Mouse (Mus musculus): ENCODE results near the gene Pam. TPM values are rescaled to one million over a fixed set of nuclear protein-coding genes. Genes with fewer than 3 reads are reported as not detected.
"Not testable (repeated sequence)": the region's sequence is repeated elsewhere in the genome, so short reads cannot be mapped to it uniquely, and the experiment has no call there.

Pam gene
- polyA plus RNA-seq, 1 experiment: 78.7 TPM

DNA sequence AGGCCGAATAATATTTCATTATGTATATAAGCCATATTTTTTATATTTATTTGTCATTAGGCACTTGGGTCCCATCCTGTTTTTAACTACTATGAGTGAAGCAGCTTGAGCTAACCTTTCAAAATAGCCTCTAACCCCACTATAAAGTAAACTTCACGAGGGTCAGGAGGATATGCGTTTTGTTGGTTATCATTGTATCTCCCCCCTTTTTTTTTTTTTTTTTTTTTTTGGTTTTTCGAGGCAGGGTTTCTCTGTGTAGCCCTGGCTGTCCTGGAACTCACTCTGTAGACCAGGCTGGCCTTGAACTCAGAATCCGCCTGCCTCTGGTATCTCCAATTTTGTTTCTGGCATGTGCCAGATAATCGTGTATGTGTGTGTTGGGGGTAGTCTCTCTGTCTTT lies 322.1 kb downstream of the Pam start:
- H3K27ac ChIP-seq (ENCODE audit: insufficient read depth, low read length): no peak overlapping the region
- H3K4me3 ChIP-seq (ENCODE audit: insufficient read depth, low read length): no peak overlapping the region
- no peak for TF ChIP-seq CTCF (IDR thresholded peaks at IDR 0.05; ENCODE audit: borderline replicate concordance, insufficient read depth, low read length)
- no peak for TF ChIP-seq POLR2A (IDR thresholded peaks at IDR 0.05; ENCODE audit: low read depth, low read length)
- H3K4me1 ChIP-seq (ENCODE audit: control insufficient read depth, insufficient read depth, low read length): no peaks in the 10 kb centered on the region

DNA sequence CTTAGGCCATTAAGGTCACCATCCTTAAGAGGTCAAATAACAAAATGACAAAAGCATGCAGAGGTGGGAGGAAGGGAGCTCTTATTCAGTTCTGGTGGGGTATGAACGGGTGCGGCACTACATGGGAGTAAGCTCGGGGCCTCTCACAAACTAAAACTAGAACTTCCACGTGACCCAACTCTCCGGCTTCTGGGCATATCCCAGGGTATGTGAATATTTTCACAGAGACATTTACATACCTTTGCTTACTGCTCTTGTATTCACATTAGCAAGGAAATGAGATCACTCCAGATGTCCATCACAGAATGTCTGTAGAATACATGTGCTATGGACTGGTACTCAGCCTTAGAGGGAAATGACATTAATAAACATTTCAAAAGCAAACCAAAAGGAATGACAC lies 323.7 kb downstream of the Pam start:
- TF ChIP-seq CTCF (IDR thresholded peaks at IDR 0.05; ENCODE audit: borderline replicate concordance, insufficient read depth, low read length) (no peak), POLR2A (IDR thresholded peaks at IDR 0.05; ENCODE audit: low read depth, low read length) (no peak)

DNA sequence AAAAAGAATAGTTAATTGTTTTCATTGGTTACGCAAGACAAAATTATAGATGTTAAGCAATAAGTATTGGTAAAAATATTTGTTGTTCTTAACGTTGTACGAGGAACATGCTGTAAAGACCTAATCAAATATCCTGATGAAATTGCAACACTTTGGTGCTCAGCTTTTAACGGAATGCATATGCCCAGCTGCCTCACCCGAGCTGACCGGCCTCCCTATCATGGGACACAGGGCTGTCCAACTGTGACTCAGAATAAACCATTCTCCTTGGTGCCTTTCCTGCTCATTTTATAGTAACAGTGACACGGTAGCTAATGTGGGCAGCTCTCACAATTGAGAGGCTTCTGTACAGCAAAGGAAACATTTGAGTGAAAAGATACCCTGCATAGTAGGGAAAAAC lies 324.3 kb downstream of the Pam start:
- no peaks in the 10 kb centered on the region for H3K4me1 ChIP-seq (ENCODE audit: control insufficient read depth, insufficient read depth, low read length)
- H3K27ac ChIP-seq (ENCODE audit: insufficient read depth, low read length): no peak overlapping the region
- 0 out of 2 replicates have a peak overlapping the region, but pooled peaks have one; percentile 6 for H3K4me3 ChIP-seq (ENCODE audit: insufficient read depth, low read length)
- TF ChIP-seq CTCF (IDR thresholded peaks at IDR 0.05; ENCODE audit: borderline replicate concordance, insufficient read depth, low read length) (no peak), POLR2A (IDR thresholded peaks at IDR 0.05; ENCODE audit: low read depth, low read length) (no peak)

More for the DNA sequence above, 323.7 kb downstream of the Pam start:
- H3K4me1 ChIP-seq (ENCODE audit: control insufficient read depth, insufficient read depth, low read length): no peaks in the 10 kb centered on the region
- no peak overlapping the region for H3K4me3 ChIP-seq (ENCODE audit: insufficient read depth, low read length)
- H3K27ac ChIP-seq (ENCODE audit: insufficient read depth, low read length): no peak overlapping the region

DNA sequence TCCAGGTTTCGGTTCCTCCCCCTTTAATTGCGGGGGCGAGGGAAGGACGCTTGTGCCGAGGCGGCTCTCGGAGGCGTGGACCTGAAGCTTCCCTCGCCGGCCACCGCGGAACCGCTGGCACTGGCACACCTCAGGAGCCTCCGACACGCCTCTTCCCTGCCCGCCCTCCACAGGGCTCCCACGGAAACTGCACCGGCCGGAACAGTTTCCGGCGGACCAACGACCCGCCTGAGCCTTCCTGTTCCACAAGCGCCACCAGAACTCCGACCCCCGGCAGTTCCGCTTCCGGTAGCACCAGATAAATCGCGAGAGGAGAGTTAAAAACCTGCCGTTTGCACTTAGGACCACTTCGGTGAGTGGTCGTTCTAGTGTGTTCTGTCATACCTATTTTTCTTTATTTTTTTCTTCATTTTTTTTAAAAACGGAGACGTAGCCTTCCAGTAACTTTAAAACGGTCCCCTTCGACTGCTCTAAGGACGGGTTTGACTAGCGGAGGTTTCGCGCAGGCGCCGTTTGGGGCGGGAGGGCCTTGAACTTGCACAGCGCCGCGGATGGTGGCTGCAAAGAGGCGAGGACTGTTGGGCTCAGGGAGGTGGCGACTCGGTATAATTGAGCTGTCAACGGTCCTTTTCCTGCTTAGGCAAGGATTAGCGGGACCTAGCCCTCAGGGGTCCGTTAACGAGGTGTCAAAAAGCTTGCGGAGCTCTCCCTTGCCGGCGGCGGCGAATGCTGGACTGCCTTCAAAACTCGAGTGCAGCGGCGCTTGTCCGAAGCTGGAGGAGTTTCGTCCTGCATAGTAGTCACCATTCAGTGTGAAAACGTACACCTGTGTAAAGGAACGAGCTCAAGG lies 325.3 kb downstream of the Pam start, which contains the start of the genes Gin1 and Ppip5k2:
Gene Gin1, plus strand, starts transcription at position 269 of the 850 bp plus-strand sequence.
Gene Ppip5k2, minus strand, starts transcription at position 508 of the 850 bp plus-strand sequence.
- peak within 1 kb of the TSS; percentile 66 for H3K27ac ChIP-seq (ENCODE audit: insufficient read depth, low read length)
- H3K4me3 ChIP-seq (ENCODE audit: insufficient read depth, low read length): peak within 1 kb of the TSS; percentile 96
- TF ChIP-seq POLR2A (IDR thresholded peaks at IDR 0.05; ENCODE audit: low read depth, low read length) (peak; percentile 88), CTCF (IDR thresholded peaks at IDR 0.05; ENCODE audit: borderline replicate concordance, insufficient read depth, low read length) (0 out of 2 replicates have a peak, but pooled peaks have one; percentile 20)
- H3K4me1 ChIP-seq (ENCODE audit: control insufficient read depth, insufficient read depth, low read length): no peaks in the 10 kb centered on the region

DNA sequence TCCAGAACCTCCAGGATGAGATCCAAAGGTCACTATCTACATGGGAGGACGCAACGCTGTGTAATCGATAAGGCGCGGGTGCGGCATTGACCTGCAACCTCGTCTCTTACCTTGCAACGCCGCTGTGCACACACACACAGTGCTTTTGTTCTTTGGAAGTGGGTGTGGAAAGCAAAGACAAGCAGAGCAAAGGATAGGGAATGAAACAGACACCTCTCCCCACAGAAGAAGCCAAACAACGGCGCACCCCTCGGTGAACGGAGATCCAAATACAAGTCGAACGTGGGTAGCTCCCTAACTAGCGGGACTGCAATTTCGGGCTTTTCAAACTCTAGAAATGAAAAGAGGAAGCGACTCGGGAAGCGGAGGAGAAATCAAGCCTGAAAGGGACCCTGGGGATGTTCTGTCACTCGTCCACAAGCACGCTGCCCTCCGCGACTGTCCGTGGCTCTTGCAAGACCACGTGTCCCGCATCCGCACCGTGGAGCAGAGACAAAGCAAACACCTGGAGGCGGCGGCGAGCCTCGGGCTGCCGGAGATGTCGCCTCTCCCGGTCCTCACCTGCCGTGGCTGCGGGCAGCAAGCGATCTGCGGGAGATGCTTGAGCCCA lies 326.0 kb downstream of the Pam start:
- Histone ChIP-seq H3K4me1 (ENCODE audit: control insufficient read depth, insufficient read depth, low read length) (no peaks in the 10 kb centered on the region), H3K27ac (ENCODE audit: insufficient read depth, low read length) (no peak overlapping the region), H3K4me3 (ENCODE audit: insufficient read depth, low read length) (peak overlapping the region; percentile 86)
- TF ChIP-seq POLR2A (IDR thresholded peaks at IDR 0.05; ENCODE audit: low read depth, low read length) (peak; percentile 39; the same call in 1 of the 2 replicates), CTCF (IDR thresholded peaks at IDR 0.05; ENCODE audit: borderline replicate concordance, insufficient read depth, low read length) (no peak)

DNA sequence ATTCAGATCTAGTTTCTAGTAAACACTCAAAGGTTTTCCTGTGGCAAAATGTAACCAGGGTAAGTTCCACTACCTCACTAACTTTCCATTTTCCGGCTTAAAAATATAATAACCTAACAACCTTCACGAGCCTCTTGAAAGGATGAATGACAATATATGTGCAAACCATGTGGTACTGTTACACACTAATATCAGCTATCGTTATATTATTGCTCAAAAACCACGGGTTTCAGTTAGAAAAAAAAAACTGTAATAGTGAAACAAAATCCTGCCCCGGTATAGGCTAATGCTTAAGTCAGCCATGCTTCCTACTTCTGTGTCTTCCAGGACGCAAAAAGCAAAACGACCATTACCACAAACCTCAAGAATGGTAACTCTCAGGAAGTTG lies 326.5 kb downstream of the Pam start:
- Histone ChIP-seq H3K4me3 (ENCODE audit: insufficient read depth, low read length) (peak overlapping the region; percentile 86), H3K27ac (ENCODE audit: insufficient read depth, low read length) (no peak overlapping the region), H3K4me1 (ENCODE audit: control insufficient read depth, insufficient read depth, low read length) (no peaks in the 10 kb centered on the region)
- TF ChIP-seq POLR2A (IDR thresholded peaks at IDR 0.05; ENCODE audit: low read depth, low read length) (no peak), CTCF (IDR thresholded peaks at IDR 0.05; ENCODE audit: borderline replicate concordance, insufficient read depth, low read length) (no peak)

DNA sequence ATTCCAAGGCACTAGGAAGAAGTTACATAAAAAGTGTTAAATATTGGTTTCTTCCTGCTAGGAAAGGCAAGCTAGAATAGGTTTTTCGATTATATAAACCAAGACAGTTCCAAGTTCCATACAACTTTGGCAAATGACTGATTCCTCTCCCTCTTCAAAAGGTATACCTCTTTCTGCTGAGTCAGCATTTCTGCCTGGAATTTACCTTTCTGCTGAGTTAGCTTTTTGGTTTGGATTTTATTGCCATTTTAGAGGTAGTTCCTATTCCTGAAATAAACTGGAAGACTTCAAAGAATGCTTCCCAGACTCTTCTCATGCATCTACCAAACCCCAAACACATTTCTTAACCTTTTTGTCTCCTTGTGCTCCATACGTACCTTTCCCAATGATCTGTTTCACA lies 327.4 kb downstream of the Pam start:
- Histone ChIP-seq H3K4me1 (ENCODE audit: control insufficient read depth, insufficient read depth, low read length) (no peaks in the 10 kb centered on the region), H3K27ac (ENCODE audit: insufficient read depth, low read length) (no peak overlapping the region), H3K4me3 (ENCODE audit: insufficient read depth, low read length) (0 out of 2 replicates have a peak overlapping the region, but pooled peaks have one; percentile 6)
- TF ChIP-seq POLR2A (IDR thresholded peaks at IDR 0.05; ENCODE audit: low read depth, low read length) (no peak), CTCF (IDR thresholded peaks at IDR 0.05; ENCODE audit: borderline replicate concordance, insufficient read depth, low read length) (no peak)

DNA sequence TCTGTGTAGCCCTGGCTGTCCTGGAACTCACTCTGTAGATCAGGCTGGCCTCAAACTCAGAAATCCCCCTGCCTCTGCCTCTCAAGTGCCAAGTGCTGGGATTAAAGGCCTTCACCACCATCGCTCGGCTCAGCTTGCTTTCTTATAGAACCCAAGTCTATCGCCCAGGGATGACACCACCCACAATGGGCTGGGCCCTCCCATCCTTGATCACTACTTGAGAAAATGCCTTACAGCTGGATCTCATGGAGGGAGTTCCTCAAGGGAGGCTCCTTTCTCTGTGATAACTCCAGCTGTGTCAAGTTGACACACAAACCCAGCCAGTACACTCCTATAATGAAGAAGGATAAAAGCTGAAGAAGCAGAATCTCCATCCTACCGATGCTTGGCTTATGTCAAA lies 329.7 kb downstream of the Pam start:
- H3K4me1 ChIP-seq (ENCODE audit: control insufficient read depth, insufficient read depth, low read length): not testable (repeated sequence)

DNA sequence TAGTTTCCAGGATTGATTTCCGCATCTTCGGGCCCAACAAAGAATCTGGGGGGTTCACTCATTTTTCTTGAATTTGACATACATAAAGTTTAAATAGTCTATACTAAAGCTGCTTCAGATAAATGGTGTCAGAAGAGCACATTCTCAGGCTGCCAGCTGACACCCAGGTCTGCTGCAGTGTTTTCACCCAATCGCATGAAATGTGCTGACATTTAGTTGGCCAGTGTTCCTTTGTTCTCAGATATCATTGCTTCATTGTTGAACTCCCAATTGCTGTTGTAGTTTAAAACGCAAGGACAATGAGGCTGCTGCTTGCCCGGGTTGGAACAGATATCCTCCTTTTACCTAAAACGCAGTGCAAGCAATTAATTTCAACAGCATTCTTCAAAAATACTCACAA lies 334.0 kb downstream of the Pam start:
- TF ChIP-seq POLR2A (IDR thresholded peaks at IDR 0.05; ENCODE audit: low read depth, low read length): no peak
- H3K27ac ChIP-seq (ENCODE audit: insufficient read depth, low read length): no peak overlapping the region
- no peaks in the 10 kb centered on the region for H3K4me1 ChIP-seq (ENCODE audit: control insufficient read depth, insufficient read depth, low read length)
- H3K4me3 ChIP-seq (ENCODE audit: insufficient read depth, low read length): no peak overlapping the region

More for the DNA sequence above, 329.7 kb downstream of the Pam start:
- not testable (repeated sequence) for H3K4me3 ChIP-seq (ENCODE audit: insufficient read depth, low read length); H3K27ac ChIP-seq (ENCODE audit: insufficient read depth, low read length)

DNA sequence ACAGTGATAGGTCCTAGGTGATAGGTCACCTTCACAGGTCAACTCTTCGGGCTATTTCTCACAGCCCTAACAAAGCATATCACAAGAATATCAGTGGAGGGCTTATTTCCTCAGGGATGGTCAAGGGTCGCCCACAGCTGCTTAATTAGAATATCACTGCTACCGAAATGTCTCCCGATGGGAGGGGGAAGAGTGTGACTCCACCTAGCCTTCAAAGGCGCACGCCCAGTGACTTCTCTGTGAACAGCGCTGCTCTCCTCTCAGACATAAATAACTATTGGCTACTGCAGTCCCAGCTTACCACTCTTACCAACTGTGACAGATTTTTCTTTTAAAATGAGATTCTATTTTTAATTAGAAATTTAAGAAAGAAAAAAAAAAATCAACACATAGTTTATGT lies 334.8 kb downstream of the Pam start:
- H3K27ac ChIP-seq (ENCODE audit: insufficient read depth, low read length): no peak overlapping the region
- TF ChIP-seq CTCF (IDR thresholded peaks at IDR 0.05; ENCODE audit: borderline replicate concordance, insufficient read depth, low read length): no peak
- TF ChIP-seq POLR2A (IDR thresholded peaks at IDR 0.05; ENCODE audit: low read depth, low read length): no peak
- no peaks in the 10 kb centered on the region for H3K4me1 ChIP-seq (ENCODE audit: control insufficient read depth, insufficient read depth, low read length)
- no peak overlapping the region for H3K4me3 ChIP-seq (ENCODE audit: insufficient read depth, low read length)

Data from embryonic fibroblast, embryonic 13.5 days (primary cell).